Mouse (Mus musculus) testis, postnatal 10 days (tissue): ENCODE results near the gene Me1.

ENCODE experiments used
- DNase-seq: peaks from one replicate; pipeline ENCODE4 v3.0.0; 2021; ENCODE audit warnings: low spot score

Gene Me1

DNA sequence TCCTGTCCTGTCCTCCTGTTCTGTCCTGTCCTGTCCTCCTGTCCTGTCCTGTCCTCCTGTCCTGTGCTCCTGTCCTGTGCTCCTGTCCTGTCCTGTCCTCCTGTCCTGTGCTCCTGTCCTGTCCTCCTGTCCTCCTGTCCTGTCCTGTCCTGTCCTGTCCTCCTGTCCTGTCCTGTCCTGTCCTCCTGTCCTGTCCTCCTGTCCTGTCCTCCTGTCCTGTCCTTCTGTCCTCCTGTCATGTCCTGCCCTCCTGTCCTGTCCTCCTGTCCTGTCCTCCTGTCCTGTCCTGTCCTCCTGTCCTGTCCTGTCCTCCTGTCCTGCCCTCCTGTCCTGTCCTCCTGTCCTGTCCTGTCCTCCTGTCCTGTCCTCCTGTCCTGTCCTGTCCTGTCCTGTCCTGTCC lies 98.8 kb downstream of the Me1 start:
- peak; percentile 12 for DNase-seq

DNA sequence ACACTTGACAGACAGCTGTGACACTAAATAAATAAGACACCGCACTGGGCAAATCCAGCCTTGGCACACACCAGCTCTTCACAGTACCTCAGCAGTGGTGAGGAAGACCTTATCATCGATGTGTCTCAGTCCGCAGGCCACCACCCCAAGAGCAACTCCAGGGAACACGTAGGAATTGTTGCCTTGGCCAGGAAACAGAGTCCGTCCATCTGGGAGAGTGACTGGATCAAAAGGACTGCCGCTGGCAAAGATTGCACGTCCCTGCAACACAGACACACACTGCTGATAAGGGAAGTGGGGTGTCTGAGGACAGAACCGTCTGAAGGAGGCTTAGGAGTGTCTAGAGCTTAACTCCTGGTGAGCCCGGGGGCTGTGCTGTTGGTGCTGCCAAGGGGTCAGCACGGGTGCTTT lies 101.4 kb downstream of the Me1 start:
- peak; percentile 50 for DNase-seq

DNA sequence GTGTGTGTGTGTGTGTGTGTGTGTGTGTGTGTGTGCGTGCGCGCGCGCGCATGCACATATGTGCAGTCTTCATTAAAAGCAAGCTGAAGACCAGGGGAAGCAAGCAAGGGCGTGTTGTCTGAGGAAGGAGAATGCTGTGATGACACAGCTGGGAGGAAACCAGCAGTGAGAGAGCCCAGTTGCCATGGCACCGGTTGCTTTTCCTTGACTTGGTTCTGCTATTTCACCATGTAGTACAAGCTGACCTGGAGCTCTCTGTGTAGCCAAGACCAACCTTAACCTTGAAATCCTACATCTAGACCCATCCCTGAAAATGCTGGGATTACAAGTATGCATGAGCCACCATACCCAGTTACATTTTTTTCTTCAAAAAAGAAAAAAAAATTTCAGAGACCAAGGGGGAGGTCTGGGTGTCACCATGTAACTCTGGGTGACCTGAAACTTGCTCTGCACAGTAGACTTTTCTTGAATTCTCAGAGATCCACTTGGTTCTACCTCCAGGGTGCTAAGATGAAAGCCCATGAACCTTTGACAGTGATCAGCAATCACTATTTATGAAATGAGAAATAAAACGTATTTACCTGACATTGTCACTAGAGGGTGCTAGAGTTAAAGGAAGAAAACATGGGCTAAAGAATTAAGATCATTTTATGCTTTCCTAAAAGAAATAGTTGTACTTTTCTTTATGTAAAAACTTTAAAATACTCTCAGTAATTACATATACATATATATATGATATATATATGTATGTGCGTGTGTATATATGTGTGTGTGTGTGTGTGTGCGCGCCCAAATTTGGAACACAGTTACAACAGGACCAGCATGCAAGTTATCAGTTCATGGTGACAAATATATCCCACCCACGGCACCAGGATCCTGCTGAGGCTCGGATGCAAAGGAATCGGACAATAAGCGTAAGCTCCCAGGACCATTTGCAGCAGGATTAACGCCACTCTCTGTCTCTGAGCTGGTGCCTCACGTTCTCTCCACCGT lies 102.8 kb downstream of the Me1 start:
- DNase-seq, result peak; percentile 36

DNA sequence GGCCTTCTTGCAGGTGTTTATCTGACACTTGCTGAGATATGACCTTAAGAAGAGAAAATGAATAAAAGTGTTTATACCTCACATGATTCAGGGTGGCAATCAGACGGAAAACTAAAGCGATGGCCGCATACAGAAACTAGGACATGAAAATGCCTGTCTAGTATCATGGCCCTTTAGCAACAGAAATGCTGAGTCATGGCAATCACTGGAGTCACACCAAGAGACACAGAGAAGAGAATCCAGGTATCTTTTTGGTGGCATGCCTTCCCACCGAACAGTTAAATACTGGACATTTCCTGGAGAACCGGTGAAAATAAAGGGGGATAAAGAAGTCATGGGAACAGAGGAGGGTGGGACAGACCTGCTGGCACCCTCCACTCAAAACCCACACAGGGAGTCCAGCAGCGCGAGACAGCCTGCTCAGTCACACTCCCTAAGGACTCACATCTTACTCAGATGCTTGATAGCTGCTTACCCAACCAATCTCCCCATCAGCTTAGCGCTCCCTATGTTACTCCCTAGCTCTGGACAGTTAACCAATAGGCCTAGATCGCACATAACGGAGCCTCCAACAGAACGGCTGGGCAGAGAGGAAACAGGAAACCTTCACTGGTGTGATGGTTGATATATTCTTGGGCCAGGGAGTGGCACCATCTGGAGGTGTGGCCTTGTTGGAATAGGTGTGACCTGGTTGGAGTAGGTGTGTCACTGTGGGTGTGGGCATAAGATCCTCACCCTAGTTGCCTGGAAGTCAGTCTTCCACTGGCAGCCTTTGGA lies 108.5 kb downstream of the Me1 start:
- peak; percentile 32 for DNase-seq

DNA sequence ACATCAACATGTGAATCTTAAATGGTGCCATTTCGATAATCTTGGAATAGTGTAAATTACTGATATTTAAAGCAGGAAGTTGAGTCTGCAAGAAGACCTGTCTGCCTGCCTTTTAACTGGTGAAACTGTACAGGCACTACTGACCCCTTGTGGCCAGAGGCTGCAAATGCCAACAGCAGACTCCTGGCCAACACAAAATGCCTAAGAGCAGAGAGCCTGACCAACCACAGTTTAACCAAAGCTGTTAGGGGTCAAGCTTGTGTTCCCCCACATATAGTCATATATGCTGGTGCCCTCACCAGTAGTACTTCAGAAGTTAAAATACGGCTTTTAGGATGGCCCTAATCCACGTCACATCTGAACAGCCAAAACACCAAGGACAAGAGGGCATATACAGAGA lies 112.0 kb downstream of the Me1 start:
- DNase-seq, result peak; percentile 72

DNA sequence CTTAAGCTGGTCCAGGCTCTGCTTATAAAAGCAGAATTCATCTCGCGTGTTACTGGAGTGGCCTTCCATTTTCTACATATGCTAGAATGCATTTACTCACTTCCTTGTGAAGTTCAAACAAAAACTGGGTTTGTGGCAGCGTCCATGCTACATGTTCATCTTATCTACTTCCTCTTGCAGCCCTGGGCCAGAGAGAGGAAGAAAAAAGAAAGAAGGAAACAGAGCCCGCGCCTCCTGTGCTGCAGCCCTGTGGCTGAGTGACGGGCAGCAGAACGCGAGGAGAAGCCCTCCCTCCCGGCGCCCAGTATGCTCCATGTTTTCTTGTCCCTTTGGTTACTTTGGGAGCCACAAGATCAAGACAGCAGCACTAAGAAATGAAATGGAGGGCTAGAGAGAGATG lies 116.1 kb downstream of the Me1 start:
- DNase-seq, result no peak

DNA sequence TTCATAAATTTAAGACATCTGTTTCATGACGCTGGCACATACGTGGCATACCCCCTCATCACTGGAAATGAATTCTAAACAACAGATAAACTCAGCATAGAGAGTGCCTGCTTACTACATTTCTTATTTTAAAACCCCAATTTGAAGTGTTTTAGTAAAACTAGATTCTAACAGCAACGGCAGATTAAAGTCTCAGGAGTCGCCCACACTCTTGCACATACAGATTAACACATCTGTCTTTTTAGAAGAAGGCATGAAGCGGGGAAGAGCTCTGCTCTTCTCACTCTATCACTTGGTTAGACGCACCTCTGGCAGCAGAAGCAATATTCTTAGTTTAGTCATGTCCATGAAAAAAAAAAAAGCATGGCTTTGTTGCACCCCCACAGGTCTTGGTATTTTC lies 120.6 kb downstream of the Me1 start:
- DNase-seq, result no peak

DNA sequence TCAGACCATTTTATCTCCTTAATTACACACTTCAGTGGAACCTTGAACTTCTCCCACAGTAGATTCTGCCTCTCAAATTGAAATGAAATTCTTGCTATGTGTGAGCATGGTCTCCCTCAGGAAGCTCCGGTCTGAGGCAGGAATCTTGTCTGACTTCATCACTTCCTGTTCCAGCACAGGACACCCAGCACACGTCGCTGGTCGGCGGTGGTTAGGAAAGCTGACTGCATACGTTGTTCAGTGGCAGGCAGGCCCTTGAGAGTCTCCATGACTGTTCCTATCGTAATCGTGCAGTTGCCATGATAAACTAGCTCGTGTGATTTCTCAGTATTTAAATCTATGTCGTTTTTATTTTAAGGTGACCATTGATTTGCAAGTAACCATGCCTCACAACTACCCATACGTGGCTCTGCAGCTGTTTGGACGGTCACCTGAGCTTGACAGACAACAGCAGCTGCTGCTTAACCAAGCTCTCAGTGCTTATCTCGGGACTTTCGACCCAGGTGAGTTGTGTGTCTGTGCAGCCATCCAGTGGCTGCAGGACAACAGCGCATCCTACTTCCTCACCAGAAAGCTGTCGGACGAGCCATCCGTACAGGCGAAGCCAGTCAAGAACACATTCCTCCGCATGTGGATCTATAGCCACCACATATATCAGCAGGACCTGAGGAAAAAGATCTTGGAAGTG lies 122.0 kb downstream of the Me1 start:
- no peak for DNase-seq

DNA sequence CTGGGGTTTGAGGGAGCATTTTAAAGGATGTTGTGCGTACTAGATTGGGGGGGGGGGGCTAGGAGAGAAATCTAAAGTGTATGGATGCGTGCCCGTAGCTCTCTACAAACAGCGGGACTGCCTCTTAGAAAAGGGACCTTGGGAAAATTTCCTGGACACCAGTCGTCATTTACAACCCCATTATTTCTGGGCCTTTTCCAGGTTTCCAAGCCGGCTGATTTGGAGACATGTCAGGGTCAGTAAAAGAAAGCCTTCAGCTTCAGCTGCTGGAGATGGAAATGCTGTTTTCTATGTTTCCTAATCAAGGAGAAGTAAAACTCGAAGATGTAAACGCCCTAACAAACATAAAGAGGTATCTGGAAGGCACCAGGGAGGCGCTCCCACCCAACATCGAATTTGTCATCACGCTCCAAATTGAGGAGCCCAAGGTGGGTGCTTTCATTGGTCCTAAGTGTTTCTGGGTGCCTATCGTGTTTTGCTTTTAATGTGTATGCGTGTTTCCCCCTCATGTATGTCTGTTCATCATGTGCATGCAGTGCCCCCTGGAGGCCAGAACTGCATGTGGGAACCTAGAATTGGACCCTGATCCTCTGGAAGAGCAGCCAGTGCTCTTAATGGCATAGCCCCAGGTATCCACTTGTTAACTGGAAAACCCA lies 123.0 kb downstream of the Me1 start:
- peak; percentile 86 for DNase-seq

DNA sequence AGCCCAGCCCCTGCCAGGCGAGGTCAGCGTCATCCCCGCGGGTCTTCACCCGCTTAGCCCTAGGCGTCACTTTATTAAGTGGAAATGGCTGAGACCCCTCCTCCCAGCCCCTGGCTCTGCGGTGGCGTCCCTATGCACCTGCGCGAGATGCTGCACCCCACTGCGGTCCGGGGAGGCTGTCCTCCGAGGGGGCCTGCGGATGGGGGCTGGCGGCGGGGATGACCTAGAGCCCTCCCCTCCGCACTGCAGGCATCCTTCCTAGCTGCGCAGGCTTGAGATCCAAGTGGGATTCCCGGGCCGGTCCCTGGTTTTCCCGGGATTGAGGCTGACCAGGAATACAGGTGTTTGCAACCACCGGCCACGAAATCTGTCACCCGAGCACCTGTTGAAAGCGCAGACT lies 123.6 kb downstream of the Me1 start:
- no peak for DNase-seq

DNA sequence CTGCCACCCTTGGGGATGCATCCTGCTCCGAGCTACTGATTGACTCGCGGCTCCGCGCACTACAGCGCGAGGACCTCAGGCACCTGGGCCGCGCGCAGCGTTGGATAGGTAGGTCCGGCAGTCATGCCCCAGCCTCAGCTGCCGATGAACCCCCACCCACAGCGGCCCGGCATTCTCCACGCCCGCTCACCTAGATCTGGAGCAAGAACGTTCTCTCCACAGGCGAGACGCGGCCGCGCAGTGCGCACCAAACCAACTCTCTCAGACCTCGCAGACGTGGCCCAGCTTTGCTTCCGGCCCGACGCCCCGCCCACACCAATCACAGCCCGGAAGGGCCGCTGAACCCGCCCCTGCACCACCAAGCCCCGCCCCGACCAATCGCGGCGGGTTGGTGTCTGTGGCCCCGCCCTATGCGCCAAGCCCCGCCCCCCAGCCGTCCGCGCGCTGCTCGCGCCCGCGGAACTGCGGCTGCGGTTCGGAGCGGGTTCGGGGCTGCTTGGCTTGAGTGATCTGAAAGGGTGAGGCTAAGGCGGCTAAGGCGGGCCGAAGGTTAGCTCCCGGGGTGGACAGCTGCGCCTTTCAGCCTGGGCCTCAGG lies 124.1 kb downstream of the Me1 start, which contains the start of the genes Pgm3 and Rwdd2a:
TSS of gene Pgm3 (minus strand) at position 303 of the 596 bp plus-strand sequence.
TSS of gene Rwdd2a (plus strand) at position 452 of the 596 bp plus-strand sequence.
- DNase-seq, result peak; percentile 100

DNA sequence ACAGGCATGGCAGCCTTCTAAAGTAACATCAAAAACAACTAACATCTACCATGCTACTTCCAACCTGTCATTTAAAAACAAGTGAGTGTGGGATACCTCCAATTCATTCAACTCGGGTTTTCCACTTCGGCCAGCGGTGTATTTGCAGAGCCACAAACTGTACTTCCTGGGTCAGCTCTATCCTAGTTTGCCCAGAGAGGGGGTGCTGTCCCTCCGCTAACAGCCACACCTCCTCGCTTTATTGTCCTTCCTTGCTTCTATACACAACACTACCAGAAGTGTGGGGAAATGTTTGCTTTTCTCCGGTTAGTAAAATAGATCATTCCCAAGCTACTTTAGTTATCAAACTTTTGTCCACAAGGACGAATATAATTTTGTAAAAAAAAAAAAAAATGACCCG lies 124.8 kb downstream of the Me1 start:
- no peak for DNase-seq

DNA sequence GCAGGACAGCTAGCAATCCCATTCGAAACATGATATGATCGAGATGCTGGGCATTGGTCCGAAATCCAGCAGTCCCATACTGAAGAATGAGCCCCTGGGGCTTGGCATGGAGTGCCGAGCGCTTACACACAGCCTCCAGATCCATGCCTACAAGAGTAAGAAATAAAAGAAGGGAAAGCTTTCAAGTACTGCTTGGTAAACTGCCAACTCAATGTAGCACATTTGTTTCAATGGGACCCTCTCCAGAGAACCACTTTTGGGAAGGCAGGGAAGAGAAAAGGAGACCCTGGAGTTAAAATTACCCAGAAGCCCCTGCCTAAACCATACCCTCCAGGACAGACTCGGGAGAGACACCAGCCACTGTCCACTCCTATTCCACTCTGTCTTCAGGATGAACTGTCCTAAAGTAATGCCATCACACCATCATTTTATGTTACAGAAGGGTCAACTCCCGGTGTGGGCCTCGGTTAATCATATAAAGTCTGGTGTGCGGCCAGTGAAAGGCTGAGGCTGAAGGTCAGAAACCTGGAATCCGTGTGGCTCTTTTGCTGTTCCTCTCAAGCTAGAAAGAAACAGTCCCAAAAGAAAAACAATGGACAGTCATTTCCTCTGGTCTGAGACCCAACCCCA lies 125.4 kb downstream of the Me1 start:
- peak; percentile 35 for DNase-seq

DNA sequence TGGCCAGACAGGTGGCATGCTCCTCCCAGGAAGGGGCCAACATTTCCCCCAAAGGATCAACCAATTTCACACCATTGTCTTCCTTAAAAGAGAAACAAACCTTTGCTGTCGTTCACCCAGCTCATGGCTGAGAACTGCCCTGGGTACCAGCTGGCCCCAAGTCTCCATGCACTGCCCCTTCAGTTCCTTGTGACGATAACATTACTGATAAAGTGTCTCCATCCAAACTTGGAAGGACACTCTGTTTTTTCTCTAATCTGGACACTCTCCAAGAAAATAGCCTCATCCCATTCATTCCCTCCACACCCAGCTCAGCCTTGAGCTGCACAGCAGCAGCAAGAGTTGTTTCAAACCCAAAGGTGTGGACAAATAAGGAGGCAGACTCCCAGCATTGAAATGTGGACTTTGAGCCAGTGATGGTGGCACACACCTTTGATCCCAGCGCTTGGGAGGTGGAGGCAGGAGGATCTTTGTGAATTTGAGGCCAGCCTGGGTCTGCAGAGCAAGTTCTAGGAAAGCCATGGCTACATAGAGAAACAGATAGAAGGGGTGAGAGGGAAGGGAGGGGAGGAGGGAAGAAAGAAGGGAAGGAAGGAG lies 126.3 kb downstream of the Me1 start:
- DNase-seq, result peak; percentile 43

DNA sequence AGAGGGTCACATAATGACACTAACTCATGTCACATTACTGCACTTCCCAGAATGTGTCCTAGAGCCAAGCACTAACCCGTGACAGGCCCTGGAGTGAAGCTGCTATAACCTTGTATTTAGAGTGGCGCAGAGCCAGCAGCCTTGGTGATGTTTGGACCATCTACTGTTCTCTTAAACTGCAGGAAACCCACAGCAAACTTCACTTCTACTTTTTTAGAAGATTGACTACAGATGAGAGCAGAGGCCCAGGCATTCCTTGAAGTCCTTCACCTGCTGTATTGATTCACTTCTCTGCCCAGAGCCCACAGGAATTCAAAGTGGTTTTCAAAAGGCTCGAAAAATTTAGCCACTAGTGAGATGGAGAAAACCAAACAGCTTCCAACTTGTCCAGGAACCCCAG lies 135.2 kb downstream of the Me1 start:
- no peak for DNase-seq

DNA sequence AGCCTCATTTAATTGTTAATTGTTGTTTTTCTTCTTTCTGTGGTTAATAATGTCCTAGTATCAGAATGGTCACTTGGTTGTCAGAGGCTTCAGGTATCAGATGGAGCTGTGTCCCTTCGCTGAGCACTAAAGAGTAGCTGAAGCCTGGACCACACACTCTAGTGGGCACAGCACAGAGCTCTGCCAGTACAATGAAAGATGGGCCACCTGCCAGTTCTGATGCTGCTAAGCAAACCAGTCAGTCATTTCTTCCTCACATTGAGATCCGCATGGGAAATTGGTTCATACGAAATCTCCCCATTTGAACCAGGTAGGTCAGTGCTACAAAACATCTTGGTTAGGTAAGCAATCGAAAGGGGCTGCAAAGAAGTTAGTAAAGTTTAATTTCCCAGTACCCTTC lies 141.1 kb downstream of the Me1 start:
- DNase-seq, result no peak

DNA sequence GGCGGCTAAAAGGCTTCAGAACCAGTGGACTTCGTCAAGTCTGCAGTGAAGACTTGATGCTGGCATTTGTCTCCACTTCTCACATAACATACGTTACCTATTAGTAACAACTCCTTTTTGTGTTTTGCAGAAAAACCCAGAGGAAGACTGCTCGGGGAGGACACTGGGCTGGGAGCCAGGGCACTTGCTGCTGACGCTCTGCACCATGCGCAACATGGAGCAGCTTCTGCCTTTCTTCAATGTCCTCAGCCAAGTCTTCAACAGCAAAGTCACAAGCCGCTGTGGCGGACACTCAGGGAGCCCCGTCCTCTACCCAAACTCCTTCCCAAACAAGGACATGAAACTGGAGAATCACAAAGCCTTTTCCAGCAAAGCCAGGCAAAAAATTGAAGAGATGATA lies 141.9 kb downstream of the Me1 start:
- DNase-seq, result no peak

DNA sequence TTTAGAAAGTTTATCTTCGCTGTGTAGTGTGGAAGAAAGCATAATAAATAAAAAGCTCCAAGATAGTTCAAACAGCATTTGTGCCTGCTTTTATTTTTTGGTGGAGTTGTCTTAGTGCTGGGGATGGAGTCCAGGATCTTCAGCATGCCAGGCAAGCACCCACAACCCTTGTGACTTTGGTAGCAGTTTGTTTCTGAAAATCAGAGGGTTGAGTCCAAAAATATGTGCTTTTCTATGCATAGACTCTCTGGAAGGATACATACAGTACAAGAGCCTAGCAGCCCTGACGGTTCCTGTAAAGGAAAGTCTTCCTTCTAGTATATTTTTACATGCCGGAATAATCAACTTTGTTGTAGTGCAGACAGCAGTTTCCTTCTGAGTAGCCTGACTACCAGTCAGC lies 145.0 kb downstream of the Me1 start:
- no peak for DNase-seq

DNA sequence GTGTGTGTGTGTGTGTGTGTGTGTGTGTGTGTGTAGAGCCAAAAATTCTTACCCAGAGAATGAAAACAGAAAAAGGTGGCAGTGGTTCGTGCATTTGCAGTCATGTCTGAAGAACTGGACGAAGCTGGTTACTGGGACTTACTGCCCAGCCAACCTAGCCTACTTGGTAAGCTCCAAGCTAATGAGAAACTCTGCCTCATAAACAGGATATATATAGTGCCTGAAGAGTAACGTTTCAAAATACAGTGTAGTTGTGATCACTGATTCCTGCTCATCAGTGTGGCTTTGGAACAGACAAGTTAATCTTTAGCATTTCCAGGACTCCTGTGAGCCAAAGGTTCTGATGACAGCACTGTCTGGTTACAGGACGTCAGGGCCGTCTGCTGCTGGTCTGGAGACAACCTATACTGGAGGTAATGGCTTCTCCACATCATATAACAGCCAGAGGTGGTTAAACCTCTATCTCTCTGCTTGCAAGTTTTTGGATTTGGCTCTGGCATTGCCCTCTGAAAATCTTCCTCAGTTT lies 146.1 kb downstream of the Me1 start:
- DNase-seq, result no peak

DNA sequence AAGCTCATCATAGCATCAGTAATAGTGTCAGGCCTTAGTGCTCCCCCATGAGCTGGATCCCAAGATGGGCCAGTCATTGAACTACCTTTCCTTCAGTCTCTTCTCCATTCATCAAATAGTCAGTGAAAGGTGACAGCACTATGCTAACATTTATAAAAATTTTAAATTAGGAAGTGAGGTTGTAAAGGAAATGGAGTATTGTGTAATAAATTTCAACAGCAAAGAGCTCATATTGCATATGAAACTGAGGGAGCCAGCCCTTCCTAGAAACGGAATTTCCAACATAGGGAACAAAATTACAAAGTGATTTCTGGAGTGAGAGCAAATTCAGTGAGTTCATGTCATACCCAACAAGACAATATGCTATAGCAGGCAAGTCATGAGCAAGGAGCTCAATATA lies 151.2 kb downstream of the Me1 start:
- DNase-seq, result no peak
